Mouse (Mus musculus) kidney, postnatal 25 days (tissue): ENCODE measurements around the gene Nudt4.

Source experiments
- DNase-seq, 2 experiments: peaks; one replicate each; pipeline ENCODE4 v3.0.0; 2021; ENCODE audit warnings: mixed read lengths in 2 of 2

Gene Nudt4

DNA sequence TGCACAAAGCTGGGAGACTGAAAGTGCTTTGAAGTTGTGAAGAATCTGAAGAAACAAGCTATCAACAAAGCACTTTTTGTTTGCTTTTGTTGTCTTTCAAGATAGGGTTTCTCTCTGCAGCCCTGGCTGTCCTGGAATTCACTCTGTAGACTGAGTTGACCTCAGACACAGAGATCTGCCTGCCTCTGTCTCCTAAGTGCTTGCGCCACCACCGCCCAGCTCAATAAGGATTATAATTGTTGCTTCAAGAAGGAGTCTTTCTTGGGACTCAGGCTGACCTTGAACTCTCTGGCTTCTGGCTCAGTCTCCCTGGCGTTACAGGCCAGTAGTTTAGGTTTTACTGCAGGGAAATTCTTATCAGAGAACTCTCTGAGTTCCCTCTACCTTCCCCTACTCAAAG, 2.8 kb upstream of the Nudt4 start:
- no peak for DNase-seq

DNA sequence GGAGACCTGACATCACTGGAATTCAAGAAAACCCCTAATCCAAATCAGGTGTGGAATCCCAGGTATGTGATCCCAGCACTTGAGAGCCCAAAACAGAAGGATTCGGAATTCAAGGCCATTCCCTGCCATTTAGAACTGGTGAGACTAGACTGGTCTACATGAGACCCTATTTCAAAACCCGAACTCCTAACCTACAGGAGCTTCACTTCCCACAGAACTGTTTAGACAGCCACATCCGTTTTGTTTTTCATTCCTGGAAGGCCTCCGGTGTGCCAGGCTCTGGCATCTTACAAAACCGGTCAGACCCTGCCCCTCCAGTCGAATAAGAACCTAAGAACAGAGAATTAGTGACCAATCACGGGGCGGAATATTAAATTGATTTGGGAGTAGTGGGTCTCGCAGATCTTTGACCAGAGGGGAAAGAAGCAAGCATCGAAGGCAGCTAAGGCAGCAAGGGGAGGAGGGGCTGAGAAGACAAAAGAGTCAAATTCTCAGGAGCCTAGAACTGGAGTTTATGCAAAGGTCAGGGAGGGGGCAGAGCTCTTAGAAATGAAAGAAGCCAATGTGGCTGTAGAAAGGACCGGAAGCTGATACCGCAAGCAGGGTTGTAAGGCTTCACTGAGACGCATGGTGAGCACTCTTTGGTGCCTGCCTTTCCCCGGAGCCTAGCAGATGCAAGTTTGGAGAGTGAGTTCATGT, 1.4 kb upstream of the Nudt4 start:
- DNase-seq, result no peak

DNA sequence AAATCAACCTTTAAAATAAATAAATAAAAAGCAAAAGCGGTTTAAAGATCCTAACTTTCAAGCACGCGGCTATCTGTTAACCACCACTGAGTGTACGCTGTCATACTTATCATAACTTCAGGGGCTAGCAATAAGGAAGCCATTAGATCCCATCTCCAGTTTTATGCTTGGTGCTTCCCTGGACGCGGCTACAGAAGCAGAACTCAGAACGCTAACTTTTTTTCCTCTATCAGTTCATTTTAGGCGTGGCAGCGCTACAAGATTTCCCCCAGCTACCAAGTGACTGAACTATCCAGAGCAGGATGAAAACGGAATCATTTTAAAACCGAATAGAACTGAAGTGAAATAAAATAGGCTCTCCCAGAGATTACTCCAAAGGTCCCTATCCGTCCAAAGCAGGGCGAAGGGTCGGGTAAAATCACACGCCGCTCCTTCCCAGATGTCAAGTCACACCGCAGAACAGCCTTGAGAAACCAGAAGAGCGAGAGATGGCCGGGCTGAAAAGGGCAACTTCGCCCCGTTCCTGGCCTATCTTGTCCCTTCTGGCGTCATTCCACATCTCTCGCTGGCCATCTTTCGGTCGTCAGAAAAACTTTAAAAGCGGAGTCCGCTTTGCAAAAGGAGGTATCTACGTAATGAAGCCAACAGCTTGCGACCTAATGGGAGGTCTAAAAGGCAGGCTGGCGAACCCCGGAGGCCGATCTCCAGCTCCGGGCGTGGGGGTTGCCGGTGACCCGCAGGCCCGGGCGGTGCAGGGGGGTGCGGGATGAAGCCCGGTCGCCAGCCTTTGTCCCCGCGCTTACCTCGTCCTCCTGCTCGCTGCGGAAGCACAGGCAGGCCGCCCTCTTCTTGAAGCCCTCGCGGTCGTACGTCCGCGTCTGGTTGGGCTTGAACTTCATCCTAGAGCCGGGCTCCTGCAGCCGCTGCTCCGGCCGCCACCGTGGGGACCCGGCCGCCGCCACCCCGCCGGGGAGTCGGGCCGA, 796 bp downstream of the Nudt4 start:
- peak; percentile 62 for DNase-seq

DNA sequence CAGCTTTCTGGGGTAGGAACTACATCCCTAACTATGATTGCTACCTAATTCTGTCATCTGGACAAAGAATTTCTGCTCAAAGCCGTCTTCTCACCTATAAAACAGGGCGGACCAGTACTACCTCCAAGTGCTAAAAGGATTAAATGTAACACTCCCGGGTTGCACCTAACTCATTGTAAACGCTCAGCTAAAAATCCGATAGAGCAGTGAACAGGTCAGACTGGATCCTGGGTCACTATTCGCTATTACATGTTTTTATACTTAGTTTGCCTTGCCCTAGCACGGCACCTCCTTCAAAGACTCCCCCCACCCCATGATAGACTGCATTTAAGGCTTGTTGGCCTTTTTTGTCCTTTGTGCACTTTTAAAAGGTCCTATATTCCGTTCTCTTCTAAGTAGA, 1.6 kb downstream of the Nudt4 start:
- no peak for DNase-seq

DNA sequence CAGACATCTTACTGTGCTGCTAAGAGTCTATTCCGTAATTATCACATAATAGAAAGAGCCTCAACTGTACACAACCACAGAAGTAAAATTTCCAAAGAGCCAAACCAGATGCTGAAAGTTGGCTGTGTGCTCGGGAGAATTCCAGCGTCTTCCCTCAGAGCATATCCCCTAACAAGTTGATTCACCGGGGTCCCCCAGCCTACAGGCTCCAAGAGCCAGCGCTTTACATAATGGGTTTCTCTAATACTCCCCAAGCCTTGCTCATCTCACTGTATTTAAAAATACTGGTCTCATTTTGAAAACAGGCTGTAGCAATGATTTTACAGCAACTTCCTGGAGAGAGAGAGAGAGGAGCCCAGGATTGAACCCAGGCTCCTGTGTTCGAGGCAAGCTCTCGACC, 2.3 kb downstream of the Nudt4 start:
- no peak for DNase-seq

DNA sequence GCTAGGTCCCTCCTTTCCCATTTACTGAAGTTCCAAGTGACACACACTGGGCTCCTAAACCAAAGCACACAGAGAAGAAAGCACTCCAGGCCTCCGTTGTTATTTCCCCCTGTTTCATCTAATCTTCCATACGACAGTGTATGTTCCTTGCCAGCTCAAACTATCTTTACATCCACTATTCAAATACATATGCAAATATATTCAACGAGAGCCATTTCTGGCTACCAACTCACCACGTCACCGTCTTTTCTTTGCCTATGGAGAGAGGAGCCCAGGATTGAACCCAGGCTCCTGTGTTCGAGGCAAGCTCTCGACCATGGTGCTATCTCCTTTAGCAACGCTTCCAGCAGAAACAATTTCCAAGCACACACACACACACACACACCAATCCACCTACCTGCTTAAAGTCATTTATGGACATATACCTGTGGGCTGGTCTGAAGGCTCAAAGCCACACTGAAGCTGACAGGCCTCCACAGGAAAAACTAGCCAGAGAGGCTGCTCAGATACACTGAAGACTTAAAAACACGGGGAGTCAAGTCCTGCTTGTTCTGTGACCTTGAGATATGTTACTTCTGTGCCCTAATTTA, 3.5 kb downstream of the Nudt4 start:
- DNase-seq, result no peak

DNA sequence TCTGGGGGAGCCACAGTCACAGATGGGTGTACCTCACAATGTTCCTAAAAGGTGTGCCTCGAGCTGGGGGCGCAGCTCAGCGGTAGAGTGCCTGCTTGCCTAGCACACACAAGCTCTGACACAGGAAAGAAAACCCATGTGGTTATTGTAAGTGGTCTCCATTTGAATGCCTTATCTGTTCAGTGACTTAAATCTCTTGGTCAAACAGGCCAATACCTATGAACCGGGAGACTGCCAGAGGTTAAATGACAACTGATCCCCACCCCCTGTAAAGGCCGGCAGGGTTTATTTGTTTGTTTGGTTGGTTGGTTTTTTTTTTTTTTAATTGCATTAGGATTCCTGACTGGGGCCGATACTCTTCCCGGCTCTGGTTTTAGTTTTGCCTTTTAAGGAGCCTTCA, 4.5 kb downstream of the Nudt4 start:
- no peak for DNase-seq

DNA sequence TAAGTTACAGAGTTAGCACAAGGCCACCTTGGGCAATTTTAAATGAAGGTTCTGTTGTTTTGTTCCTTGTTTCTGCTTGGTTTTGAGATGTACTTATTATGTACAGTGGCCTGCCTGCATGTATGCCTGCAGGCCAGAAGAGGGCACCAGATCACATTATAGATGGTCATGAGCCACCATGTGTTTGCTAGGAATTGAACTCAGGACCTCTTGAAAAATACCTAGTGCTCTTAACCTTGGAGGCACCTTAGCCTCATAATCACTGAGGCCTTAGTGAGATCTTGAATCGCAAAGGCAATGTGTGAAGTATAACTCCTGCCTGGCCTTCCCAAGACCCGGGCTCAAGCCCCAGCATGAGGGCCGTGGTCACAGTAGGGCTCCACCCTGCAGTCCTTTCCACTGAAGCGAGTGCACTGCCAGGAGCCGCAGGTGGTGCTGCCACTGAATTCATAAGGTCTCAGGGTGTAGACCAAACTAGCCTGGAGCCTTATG, 6.6 kb downstream of the Nudt4 start:
- DNase-seq, result peak in 1 of 2 experiments; percentile 46

DNA sequence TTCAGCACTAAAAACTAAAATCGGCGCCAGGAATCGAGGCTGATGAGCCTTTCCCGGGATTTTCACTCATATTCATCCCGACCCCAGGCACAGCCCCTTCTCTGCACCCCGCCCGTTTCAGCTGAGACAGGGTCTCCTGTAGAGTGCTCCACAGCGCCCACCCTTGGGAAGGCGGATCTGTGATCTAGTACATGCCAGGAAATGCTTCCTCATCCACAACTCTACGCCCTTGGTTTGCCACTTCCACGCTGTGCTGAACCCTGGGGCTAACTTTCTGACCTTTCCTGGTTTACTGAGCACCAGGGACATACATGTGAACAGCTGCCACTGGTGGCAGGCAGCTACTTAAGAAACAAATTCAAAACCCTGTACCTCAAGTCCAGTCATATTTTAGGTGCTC, 8.1 kb downstream of the Nudt4 start:
- DNase-seq, result peak; percentile 38 to 60

DNA sequence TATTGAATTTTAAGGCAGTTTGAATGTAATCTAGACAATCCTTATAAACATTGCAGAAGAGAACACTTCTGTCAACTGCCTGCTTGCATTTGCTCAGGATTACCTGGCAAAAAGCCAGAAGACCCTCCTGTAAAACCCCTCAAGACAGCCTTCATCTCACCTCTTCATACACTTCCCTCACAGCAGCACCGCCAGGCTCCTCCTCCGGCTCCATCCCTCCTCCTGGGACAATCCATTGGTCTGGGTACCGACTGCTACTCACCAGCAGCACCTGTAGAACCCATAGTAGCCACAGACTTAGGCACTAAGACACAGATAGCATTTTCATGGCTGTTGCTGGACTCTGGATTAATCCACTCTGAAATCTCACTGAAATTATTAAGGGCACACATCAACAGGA, 11.6 kb downstream of the Nudt4 start:
- DNase-seq, result no peak

DNA sequence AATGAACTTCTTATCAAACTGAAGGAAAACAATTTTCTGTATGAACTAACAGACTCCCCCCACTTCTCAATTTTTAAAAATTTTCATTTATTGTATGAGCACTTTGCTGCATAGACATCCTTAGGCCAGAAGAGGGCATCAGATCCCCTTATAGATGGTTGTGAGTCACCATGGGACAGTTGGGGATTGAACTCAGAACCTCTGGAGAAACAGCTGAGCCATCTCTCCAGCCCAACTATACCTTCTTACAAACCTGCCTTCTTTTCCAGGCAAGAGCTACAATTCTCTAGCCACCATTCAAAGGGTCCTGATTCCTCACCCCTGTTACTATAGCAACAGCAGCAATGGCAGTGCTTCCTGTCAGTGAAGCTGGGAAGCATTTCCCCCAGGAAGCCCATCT, 12.2 kb downstream of the Nudt4 start:
- DNase-seq, result no peak

DNA sequence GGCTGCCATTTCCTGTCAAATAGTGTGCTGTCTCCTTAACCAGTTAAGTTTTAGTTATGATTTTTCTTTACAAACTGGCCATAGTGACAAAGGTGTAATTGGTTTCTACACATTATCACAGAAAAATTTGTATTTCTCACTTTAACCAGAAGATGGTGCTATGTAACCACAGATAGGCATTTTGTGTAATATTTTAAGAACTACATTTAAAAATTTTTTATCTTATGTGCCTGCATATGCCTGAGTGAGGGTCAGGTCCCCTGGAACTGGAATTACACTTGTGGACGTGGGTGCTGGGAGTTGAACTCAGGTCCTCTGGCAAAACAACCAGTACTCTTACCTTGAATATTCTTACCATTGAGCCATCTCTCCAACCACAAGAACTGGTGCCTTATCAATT, 13.4 kb downstream of the Nudt4 start:
- no peak for DNase-seq

DNA sequence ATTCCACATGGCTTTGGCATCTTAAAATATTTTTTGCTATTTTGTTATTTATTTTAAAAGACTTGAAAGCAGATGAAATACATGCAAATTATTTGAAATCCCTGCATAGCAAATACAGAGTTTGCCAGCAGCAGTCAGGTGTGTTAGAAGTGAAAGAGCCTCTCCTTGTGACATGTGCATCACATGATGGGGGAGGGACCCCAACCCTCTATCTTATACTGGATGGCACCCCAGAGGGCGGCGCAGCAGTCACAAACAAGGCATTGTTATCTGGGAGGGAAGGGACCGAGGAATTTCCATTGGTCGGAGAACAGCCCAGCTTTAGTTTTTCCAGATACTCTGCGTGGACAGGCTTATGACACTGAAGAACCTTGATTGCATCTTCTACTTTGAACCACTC, 14.9 kb downstream of the Nudt4 start:
- peak in 1 of 2 experiments; percentile 33 for DNase-seq

DNA sequence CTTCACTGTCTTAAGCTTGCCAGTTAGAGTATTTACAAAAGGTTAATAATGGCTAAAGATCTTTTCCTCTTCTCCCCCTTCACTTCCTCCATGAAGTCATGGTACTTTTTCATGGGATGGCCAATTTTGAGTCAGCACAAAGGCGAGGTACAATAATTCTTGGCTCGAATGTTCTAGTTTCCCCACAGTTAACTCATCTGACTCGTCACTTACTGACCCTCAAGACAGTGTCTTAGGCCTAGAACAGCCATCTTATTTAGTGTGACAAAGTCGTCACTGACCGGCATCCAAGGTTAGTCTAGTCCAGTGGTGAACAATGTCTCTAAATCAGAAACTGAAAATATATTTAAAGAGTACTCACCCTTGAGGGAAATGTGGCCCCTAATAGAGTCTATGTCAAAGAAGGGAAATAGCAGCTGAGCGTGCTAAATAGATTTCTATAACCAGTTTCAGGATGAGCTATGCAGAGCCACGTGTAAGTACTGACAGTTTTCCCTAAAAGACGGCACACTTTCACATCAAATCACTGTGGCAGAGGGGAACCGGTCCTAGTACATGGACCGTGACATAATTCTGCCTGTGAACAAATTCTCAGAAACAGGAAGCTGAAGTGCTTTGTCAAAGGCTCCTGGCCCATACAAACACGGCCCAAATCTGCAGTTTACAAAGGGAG, 15.7 kb downstream of the Nudt4 start:
- peak in 1 of 2 experiments; percentile 12 for DNase-seq

DNA sequence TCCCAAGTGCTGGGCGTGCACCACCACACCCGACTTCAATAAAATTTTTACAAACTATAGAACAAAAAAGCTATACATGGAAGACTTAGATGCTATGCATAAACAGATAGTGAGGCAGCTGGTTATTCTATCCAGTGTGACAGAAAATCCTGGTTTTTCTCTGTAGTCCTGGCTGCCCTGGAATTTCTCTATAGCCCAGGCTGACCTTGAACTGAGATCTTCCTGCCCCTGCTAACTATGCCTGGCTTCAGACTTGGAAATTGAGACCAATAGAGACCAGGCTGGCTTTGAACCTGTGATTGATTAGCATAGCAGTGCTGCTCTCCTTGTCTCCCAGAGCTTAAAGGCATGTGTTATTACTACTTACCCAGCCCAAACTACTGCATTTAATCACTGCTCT, 17.8 kb downstream of the Nudt4 start:
- DNase-seq, result no peak

DNA sequence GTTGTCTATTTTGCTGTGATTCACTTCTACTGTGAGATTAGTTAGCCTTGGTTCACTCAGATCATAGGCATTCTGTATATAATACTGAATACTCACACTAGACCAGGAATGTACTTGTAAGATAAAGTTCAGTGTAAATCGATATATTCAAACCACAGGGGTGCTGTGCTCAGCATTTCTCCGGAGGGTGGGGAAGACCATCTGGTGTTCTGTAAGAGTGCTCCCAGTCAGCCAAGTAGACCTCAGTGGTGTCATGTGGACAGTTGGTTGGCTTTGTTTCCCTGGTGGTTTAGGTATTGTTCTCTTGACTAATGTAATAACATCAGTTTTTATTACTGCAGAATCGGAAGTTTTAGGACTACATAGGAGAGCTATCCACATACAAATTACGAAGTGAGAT, 18.9 kb downstream of the Nudt4 start:
- DNase-seq, result peak in 1 of 2 experiments; percentile 32

DNA sequence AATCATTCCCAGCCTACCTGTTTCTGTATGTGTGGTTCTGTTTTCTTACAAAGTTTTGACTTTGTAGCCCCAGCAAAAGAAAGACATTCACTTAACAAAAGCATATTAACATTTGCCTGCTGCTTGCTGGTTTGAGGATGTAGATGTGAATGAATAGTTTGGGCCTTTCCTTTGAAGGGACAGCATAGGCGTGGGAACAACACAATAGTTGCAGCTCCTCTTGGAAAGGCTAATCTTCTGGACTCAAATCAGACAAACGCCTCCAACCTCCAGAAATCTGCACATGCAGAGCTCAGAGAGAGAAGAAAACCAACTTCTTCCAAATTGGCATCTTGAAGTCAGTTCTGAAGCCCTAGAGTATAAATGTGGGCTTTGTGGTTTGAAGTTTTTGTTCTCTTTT, 19.3 kb downstream of the Nudt4 start:
- DNase-seq, result no peak

DNA sequence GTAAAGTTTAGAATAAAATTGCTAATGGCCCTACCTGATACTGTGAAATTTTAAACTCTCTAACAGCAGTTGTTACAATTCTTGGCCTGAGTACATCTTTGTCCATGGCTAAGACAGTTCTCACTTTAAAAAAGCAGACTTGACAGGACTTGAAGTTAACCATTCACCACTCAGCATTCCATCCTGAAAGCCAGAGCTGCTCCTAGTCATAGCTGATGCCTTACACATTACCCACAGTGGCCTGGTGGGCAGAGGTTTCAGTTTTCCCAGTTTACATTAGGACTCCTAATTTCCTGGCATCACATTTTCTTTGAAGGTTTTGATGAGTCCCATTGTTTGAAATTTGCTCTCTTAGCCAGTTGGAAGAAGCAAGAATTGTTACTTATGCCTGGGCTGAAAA, 19.9 kb downstream of the Nudt4 start:
- peak; percentile 38 to 51 for DNase-seq

DNA sequence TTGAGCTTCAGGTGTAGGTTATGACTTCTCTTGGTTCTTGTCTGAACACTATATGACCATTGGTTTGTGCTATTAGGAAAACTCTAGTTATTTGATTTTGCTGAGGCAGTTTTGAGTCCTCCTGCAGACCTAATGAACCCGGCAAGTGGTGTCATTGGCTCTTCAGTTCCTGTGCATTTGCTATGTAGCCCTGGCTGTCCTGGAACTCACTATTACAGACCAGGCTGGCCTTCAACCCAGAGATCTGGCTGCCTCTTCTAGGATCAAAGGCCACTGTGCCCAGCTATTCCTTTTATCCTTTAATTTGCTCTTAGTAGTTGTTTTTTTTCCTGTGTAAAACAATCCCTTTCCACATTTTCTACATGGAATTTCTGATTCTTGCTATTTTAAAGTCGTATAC, 20.6 kb downstream of the Nudt4 start:
- peak in 1 of 2 experiments; percentile 23 for DNase-seq

DNA sequence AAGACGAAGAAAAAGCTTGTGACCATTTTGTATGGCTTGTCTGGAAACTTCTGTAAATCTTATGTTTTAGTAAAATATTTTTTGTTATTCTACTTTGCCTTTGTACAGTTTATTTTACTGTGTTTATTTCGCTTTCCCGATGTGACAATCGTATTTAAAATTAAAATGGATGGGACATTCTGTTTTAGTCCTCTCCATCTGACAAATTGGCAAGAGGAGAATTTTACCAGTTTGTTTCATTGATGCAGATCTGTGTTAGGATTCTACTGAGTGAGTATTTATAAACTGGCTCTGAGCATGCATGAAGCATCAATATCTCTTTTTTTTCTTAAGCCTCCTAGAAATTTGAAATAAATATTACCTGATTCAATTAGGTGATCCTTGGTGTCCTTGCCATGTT, 21.0 kb downstream of the Nudt4 start:
- DNase-seq, result no peak

DNA sequence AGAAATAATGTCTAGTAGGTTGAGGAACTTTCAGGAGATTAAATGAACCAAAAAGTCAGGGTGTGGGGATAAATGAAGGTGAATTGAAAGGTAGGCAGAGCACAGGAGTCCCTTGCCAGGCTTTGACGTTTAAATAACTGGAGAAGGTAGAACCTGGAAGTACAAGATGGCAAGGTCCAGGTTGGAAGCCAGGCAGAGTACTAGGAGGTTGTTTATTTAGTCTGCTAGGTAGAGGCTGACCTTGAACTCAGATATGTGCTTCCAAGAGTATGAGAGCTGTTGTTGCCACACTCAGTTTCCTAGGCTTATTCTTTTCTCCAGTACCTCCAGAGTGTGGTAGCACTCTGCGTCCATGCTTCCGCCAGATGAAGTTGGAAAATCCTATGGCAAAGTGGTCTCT, 24.1 kb downstream of the Nudt4 start:
- DNase-seq, result no peak

DNA sequence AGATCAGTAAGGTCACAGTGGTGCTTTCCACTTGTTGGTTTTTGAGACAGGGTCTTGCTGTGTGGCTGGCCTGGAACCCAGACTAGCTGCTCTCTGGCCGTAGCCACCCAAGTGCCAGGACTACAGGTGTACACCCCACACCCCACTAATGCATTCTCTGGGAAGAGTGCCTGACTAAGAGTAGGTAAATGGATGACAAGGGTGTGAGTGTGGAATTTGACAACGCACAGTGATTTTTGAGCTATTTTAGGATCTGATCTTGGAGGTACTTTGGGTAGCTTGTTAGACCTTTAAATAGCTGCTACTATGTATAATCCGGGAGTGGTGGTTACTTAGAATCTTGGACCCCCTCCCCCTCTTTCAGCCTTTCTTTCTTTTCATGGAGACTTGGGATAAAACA, 24.7 kb downstream of the Nudt4 start:
- no peak for DNase-seq

DNA sequence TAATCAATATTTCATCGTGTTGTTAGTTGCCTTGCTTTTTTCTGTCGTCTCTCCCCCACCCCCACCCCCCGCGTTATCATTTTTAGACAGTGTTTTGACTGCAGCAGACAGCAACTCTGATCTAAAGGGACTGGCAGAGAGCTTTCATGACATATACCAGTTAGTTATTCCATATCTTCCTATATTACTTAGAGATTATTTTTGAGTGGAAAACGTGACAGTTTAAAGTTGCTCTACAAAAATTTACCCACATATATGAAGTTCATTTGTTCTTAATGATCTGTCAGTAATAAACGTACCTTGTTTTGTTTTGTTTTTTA, 27.8 kb downstream of the Nudt4 start:
- no peak for DNase-seq
